Mouse (Mus musculus) kidney, adult 18-20 months (tissue): ENCODE results near the gene Olfr221.
"Not testable (repeated sequence)": the region's sequence is repeated elsewhere in the genome, so short reads cannot be mapped to it uniquely, and the experiment has no call there.

Experiments
- DNase-seq: peaks from one replicate; pipeline ENCODE4 v3.0.0; 2021

Gene Olfr221

DNA sequence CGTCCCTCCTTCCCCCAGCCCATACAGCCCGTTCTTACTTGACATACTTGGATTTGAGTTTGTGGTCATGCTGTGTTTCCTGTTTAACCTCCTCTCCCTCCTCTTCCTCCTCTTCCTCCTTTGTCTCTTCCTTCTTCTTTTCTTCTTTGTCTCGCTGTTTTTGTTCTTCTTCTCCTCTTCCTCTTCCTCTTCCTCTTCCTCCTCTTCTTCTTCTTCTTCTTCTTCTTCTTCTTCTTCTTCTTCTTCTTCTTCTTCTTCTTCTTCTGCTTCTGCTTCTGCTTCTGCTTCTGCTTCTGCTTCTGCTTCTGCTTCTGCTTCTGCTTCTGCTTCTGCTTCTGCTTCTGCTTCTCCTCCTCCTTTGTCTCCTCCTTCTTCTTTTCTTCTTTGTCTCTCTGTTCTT, at the start of gene Olfr221:
Gene Olfr221 (minus strand): TSS at position 101 of the 400 bp plus-strand sequence.
- not testable (repeated sequence) for DNase-seq

- no peak for DNase-seq
These were observed 40.8 kb upstream of the Olfr221 start for GRCm38 (mm10) chr14:52083083-52083482.

DNA sequence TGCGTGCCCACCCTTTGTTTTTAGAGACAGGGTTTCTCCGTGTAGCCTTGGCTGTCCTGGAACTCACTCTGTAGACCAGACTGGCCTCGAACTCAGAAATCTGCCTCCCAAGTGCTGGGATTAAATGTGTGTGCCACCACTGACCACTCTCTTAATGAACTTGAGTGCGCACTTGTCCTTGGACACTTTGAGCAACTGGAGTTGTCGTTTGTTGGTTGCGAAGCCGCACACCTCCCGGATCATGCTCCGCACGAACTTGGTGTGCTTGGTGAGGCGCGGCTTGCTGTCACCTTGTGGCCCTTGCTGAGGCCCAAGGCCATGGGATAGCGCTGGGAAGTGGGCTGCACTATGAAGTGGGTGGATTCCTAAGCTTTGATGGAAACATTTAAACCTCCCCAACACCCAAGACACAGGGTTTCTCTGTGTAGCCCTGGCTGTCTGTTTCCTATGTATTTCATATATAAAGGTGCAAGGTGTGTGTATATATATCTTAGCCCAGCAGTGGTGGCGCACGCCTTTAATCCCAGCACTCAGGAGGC, 29.4 kb upstream of the Olfr221 start:
- no peak for DNase-seq

- DNase-seq = no peak
These were observed 23.9 kb upstream of the Olfr221 start for GRCm38 (mm10) chr14:52066135-52066534.

GRCm38 (mm10) chr14:52061798-52062197, 19.5 kb upstream of the Olfr221 start:
- DNase-seq = no peak

DNA sequence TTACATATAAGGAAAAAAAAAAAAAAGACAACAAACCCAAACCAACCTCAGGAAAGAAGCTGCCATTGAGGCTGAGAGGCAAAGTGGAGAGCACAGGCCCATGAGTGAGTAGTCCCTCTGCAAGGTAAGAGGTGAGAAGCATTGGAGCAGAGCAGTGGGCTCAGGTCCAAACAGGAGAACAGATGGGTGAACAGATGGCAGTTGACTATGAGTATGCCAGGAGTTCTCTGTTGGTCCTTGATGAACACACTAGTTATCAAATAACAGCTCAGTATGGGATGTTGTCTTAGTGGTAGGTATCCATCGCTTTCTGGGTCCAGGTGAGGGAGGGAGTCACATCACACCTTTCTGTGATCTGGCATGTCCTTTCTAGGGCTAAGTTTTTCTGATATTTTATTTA, 18.5 kb upstream of the Olfr221 start:
- no peak for DNase-seq

GRCm38 (mm10) chr14:52059982-52060381, 17.7 kb upstream of the Olfr221 start:
- no peak for DNase-seq

GRCm38 (mm10) chr14:52052720-52053119, 10.5 kb upstream of the Olfr221 start:
- DNase-seq = not testable (repeated sequence)

DNA sequence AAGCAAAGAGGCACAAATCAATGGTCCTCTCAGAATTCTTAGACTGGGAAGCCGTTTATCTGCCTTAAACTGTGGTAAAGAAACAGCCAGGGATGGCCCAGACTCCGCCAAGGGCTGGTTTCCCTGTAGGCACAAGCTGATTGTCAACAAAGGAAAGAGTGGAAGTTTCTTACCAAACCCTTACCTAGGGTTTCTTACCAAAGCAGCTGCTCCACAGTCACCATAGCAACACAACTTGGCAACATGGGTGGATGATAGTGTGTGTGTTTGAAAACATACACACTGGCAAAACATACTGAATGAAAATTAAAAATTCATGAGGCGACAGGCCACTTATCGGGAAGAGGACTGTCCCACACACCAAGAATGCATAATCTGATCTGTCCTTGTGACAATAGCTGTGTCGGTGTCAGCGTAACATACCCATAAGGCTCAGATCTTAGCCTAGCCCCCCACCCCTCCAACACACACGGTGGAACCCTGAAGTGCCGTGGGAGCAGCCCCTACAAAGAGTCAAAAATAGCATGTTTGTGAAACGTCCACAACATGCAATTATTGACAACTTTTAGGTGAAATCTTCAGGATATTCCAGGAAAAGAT, 3.8 kb upstream of the Olfr221 start:
- DNase-seq = no peak

GRCm38 (mm10) chr14:52044901-52045678, 2.8 kb upstream of the Olfr221 start:
- no peak for DNase-seq

- DNase-seq = no peak
These were observed 1.2 kb upstream of the Olfr221 start for GRCm38 (mm10) chr14:52043446-52043845.

DNA sequence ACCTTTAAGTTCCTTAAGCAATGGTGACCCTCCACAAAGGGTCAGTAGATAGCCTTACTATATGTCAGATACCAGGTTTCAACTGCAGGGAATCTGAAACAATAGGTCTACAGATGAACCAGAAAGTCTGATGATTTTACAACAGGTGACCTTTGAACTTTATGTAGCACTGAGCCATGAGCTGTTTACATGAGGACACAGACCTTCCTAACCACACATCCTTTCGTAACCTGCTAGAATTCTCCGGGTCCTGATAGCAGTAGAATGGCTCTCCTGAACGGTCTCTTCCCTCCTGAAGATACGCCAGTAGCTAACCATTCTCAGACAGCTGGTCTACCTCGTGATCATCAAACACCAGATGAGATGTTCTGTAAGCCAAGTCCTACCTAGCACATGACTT, 2.9 kb downstream of the Olfr221 start:
- no peak for DNase-seq

DNA sequence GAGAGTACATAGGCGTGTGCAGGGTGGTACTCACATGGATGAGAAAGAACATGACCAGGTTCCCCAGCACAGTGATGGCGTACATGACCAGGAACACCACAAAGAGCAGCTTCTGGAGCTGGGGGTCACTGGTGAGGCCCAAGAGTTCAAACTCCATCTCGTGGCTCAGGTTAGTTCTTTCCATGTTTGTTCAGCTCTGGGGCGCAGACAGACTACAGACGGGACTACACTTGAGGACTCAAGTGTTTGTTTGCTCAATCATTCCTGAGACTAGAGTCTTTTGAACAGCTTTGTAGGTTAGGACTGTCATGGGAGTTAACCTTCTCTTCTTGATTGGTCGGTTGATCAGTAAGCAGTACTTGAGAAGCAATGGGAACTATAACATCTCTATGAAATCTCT, 6.3 kb downstream of the Olfr221 start:
- DNase-seq = no peak

GRCm38 (mm10) chr14:52026342-52026741, 15.9 kb downstream of the Olfr221 start:
- no peak for DNase-seq

DNA sequence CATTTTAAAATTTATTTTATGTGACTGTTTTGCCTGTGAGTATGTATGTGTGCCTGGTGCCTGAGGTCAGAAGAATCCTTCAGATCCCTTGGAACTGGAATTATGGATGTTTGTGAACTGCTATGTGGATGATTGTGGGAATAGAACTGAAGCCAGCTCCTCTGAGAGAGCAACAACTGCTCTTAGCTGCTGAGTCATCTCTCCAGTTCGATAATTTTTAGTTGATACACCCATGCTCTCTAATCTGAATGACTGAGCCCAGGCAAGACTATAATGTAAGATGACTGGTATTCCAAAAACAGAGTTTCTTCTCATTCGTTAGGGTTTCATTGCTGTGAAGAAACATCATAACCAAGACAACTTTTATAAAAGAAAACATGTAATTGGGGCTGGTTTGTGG, 18.1 kb downstream of the Olfr221 start:
- DNase-seq = no peak

DNA sequence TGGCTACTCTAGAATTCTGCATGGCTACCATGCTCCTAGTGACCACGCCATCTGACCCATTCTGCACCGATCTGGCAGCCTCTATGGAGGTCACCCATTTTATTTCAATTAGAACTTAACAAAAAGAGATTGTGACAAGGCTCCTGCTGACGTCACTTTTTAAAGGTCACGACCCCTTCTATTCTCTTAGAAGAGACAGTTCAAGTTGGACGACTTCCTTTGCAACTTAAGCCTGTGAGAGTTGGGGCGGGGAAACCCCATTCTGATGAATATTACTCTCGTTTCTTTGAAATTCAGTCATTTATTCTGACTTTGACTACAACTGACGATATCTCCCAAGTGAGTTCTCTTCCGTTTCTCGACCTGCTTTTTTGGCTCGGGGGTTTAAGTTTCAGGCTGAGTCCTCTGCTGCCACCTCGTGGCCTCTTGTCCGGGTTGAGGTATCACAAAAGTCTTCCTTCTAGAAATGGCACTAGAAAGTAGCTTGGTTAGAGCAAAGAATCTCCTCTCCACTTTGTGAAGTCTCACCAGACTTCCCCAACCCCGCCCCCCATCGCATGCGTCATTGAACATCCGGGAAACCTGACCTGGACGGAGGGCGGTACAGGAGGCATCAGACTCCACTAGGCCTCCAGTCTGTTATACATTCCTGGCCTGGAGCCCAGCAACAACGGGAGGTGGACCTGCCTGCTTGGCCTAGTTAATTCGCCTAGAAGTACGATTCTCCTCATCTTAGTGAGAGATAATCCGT, 19.4 kb downstream of the Olfr221 start:
- peak; percentile 93 for DNase-seq

DNA sequence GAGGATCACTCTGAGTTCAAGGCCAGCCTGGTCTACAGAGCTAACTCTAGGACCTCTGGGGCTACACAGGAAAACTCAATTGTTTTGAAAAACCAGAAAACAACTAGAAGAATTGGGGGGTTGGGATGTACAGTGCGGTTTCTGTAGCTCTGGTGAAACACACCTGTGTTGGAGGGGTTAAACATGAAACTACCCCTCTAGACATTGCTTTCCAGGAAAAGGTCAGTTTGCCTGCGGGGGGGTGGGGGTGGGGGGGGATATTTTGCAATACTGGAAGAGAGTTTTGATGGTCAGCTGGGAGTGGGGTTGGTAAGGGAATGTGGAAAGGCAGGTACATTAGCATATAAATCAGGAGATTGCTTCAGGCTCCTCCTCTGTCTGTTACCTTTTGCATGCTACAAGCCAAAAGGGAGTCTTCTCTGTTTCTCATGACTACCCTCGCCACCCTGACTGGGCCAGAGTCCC, 20.0 kb downstream of the Olfr221 start:
- DNase-seq = no peak

DNA sequence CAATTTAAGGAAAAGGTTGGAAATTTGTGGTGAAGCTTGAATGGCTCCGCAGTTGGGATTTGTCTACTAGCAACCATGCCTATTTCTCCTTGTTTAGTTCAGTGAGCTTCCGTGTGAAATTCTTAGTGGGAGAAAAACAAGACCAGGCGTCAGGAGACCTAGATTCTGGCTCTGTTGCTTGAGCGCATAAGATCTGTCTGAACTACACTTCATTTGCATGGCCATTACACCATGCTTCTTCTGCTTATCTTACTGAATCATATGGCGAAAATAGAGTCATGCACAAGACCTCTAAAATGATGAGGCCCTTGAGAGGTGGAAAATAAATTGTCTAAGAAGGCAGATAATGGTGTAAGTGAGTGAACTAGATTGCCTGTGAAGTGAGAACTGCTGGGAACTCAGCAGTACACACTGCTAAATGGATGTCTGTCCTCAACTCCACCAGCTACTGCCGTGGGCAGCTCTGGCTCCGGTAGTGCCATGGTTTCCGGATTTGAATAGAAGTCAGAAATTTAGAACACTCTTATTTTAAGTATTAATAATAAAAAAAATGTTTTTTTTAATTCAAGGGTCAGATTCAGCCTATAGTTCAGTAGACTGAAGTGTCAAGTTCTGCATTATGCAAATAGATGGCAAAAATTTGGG, 20.6 kb downstream of the Olfr221 start:
- DNase-seq = no peak

DNA sequence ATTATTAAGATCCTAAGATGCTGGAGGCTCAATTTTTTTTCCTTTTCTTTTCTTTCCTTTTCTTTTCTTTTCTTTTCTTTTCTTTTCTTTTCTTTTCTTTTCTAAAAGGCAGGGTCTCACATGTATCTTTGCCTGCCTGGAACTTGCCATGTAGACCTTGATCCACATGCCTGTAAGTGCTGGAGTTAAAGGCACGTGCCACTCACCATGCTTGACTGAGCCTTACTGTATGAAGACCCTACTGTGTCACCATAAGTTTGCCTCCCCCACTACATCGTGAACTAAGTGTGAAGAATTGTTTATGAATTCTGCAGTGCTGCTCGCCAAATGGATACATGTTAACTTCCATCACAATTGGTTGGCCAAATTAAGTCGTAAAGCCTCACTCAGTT, 21.1 kb downstream of the Olfr221 start:
- DNase-seq = no peak

- peak; percentile 83 for DNase-seq
These were observed 21.6 kb downstream of the Olfr221 start, which contains the start of gene Zfp219 for GRCm38 (mm10) chr14:52020486-52021137. Gene Zfp219, minus strand, starts transcription at chr14:52020733.

GRCm38 (mm10) chr14:52019590-52020340, 22.5 kb downstream of the Olfr221 start:
- peak; percentile 98 for DNase-seq
